Mouse (Mus musculus) CH12.LX (cell line): ENCODE data around the gene Dynll1. TPM values are rescaled to one million over a fixed set of nuclear protein-coding genes. Genes with fewer than 3 reads are reported as not detected.
A peak's percentile ranks its signal among the peaks of the same experiment; 100 is the strongest.
"Not testable (repeated sequence)": the region's sequence is repeated elsewhere in the genome, so short reads cannot be mapped to it uniquely, and the experiment has no call there.

Experiments
- DNase-seq: peaks from one replicate; pipeline ENCODE4 v3.0.0-alpha.2; 2013; ENCODE audit errors: extremely low read depth
- H3K27ac ChIP-seq: 2 replicates; pipeline ENCODE4 v1.5.1; 2012; ENCODE audit warnings: low read depth, mild to moderate bottlenecking, control low read depth, moderate library complexity; ENCODE audit not compliant: insufficient read depth
- H3K27me3 ChIP-seq: replicated peaks from 2 replicates; pipeline ENCODE3; 2012; ENCODE audit warnings: inconsistent platforms
- H3K36me3 ChIP-seq, 2 experiments: replicated peaks in 1 of 2; 2 replicates each; pipeline versions ENCODE3 to v1.6.1; 2012; ENCODE audit warnings: inconsistent platforms in 1 of 2, low read length in 1 of 2, mild to moderate bottlenecking in 1 of 2, mixed read lengths in 1 of 2, moderate library complexity in 1 of 2; ENCODE audit not compliant: control insufficient read depth in 1 of 2, insufficient read depth in 1 of 2
- H3K4me1 ChIP-seq, 2 experiments: 2 replicates each; pipeline ENCODE4 v1.6.1; 2012; ENCODE audit warnings: inconsistent platforms in 1 of 2, moderate library complexity in 1 of 2; ENCODE audit not compliant: insufficient read depth in 2 of 2, control insufficient read depth in 1 of 2
- H3K4me2 ChIP-seq: 2 replicates; pipeline ENCODE4 v1.6.1; 2012; ENCODE audit warnings: low read depth, mild to moderate bottlenecking, control low read depth; ENCODE audit not compliant: poor library complexity, insufficient read depth, severe bottlenecking
- H3K4me3 ChIP-seq, 3 experiments: fragments of 150-350 bp in 1 of 3; sonication (generic) in 1 of 3; replicated peaks in 1 of 3; 2 replicates each; pipeline versions ENCODE3 to v1.5.1; 2011 to 2012; ENCODE audit warnings: low read depth in 2 of 3, low read length in 2 of 3, mild to moderate bottlenecking in 2 of 3, moderate library complexity in 2 of 3, control low read depth in 1 of 3, improper control_type of control experiment in 1 of 3, inconsistent platforms in 1 of 3, mixed read lengths in 1 of 3; ENCODE audit not compliant: poor library complexity in 1 of 3
- H3K79me2 ChIP-seq: replicated peaks from 2 replicates; pipeline ENCODE4 v1.6.1; 2012; ENCODE audit warnings: mild to moderate bottlenecking, moderate library complexity; ENCODE audit not compliant: control insufficient read depth, poor library complexity, insufficient read depth, severe bottlenecking; ENCODE audit errors: extremely low read depth
- H3K9ac ChIP-seq: 2 replicates; pipeline ENCODE4 v1.6.1; 2012; ENCODE audit warnings: low read depth, mild to moderate bottlenecking, control low read depth, moderate library complexity; ENCODE audit not compliant: insufficient read depth
- H3K9me3 ChIP-seq: replicated peaks from 2 replicates; pipeline ENCODE3; 2012; ENCODE audit warnings: low read length, inconsistent platforms, mixed read lengths
- HCFC1 ChIP-seq: IDR thresholded peaks from 2 replicates; pipeline ENCODE4 v1.6.1; 2012; ENCODE audit warnings: low read depth, mild to moderate bottlenecking, inconsistent platforms, low read length, improper control_type of control experiment
- IRF4 ChIP-seq: IDR thresholded peaks from 2 replicates; pipeline ENCODE4 v1.6.1; 2014; ENCODE audit warnings: low read depth, mild to moderate bottlenecking, inconsistent platforms, low read length, improper control_type of control experiment
- JUN ChIP-seq: IDR thresholded peaks from 2 replicates; pipeline ENCODE4 v1.6.1; 2011; ENCODE audit warnings: low read depth, mild to moderate bottlenecking, low read length, improper control_type of control experiment, moderate library complexity; ENCODE audit not compliant: insufficient read depth
- MAX ChIP-seq: IDR thresholded peaks from 2 replicates; pipeline ENCODE4 v1.6.1; 2011; ENCODE audit warnings: low read length, improper control_type of control experiment
- MAZ ChIP-seq: IDR thresholded peaks from 2 replicates; pipeline ENCODE4 v1.6.1; 2012; ENCODE audit warnings: low read depth, mild to moderate bottlenecking, inconsistent platforms, low read length, improper control_type of control experiment, moderate library complexity
- MYC ChIP-seq: IDR thresholded peaks from 2 replicates; pipeline ENCODE4 v1.6.1; 2011; ENCODE audit warnings: low read depth, mild to moderate bottlenecking, improper control_type of control experiment, low read length
- POLR2A ChIP-seq: IDR thresholded peaks from 2 replicates; pipeline ENCODE4 v1.6.1; 2011; ENCODE audit warnings: low read depth, mild to moderate bottlenecking, improper control_type of control experiment, low read length
- POLR2AphosphoS2 ChIP-seq: IDR thresholded peaks from 2 replicates; pipeline ENCODE4 v1.6.1; 2011; ENCODE audit warnings: low read depth, low read length, improper control_type of control experiment
- RAD21 ChIP-seq: IDR thresholded peaks from 2 replicates; pipeline ENCODE4 v1.6.1; 2011; ENCODE audit warnings: low read depth, mild to moderate bottlenecking, low read length, improper control_type of control experiment, moderate library complexity
- SMC3 ChIP-seq: IDR thresholded peaks from 2 replicates; pipeline ENCODE4 v1.6.1; 2011; ENCODE audit warnings: low read depth, low read length, improper control_type of control experiment
- TBP ChIP-seq: conservative IDR thresholded peaks from 2 replicates; pipeline ENCODE4 v1.6.1; 2011; ENCODE audit warnings: low read depth, low read length, improper control_type of control experiment
- TCF12 ChIP-seq: IDR thresholded peaks from 2 replicates; pipeline ENCODE4 v1.6.1; 2014; ENCODE audit warnings: low read depth, mild to moderate bottlenecking, inconsistent platforms, low read length, improper control_type of control experiment
- USF1 ChIP-seq: IDR thresholded peaks from 2 replicates; pipeline ENCODE4 v1.6.1; 2014; ENCODE audit warnings: low read depth, mild to moderate bottlenecking, inconsistent platforms, low read length, improper control_type of control experiment
- ZC3H11A ChIP-seq: IDR thresholded peaks from 2 replicates; pipeline ENCODE4 v1.6.1; 2012; ENCODE audit warnings: low read depth, mild to moderate bottlenecking, inconsistent platforms, low read length, improper control_type of control experiment
- ZMIZ1 ChIP-seq: IDR thresholded peaks from 2 replicates; pipeline ENCODE4 v1.6.1; 2012; ENCODE audit warnings: low read depth, mild to moderate bottlenecking, inconsistent platforms, low read length, improper control_type of control experiment
- ZNF384 ChIP-seq: IDR thresholded peaks from 2 replicates; pipeline ENCODE4 v1.6.1; 2012; ENCODE audit warnings: low read depth, low read length, improper control_type of control experiment, inconsistent platforms
- dilution Hi-C: fragments of 300-500 bp; cut with MboI; formaldehyde crosslinking; loops from 2 replicates; pipeline ENCODE4 v1.14.3; 2020; ENCODE audit warnings: low sequenced_read_pairs; ENCODE audit not compliant: extremely low pct_unique_long_range_greater_than_20kb, extremely low pct_ligation_motif_present
- in situ Hi-C: fragments of 300-500 bp; cut with MboI; formaldehyde crosslinking; loops from 3 replicates; pipeline ENCODE4 v1.14.3; 2019; ENCODE audit warnings: low sequenced_read_pairs, low pct_ligation_motif_present, low pct_unique_long_range_greater_than_20kb, mixed read lengths
- polyA plus RNA-seq: library from polyadenylated mRNA; unstranded; fragments of >175 nt; gene quantifications from 2 replicates; pipeline ENCODE4 v1.2.1, GENCODE M21; 2012; ENCODE audit warnings: low read depth; ENCODE audit not compliant: insufficient read length
- total RNA-seq, 2 experiments: library from RNA; depleted of rRNA; stranded (reverse); fragments of 300-350 nt in 1 of 2; fragments of >200 nt in 1 of 2; gene quantifications; 2 replicates each; pipeline ENCODE4 v1.2.3; 2012 to 2014

Dynll1 gene
- total and polyA plus RNA-seq, 3 experiments, result 312 to 646 (median 456) TPM

- Histone ChIP-seq H3K4me2 (no peak overlapping the region), H3K9me3 (no peaks in the 10 kb centered on the region), H3K36me3 (peaks cover 0 to 6% of the 10 kb centered on the region in 2 experiments), H3K79me2 (no peaks in the 10 kb centered on the region), H3K9ac (no peak overlapping the region), H3K4me3 (no peak overlapping the region)
- dilution Hi-C loops, result no loop called here
- DNase-seq, result no peak
- TF ChIP-seq POLR2A (no peak), ZC3H11A (no peak), ZMIZ1 (no peak)
- TF ChIP-seq, all 38 proteins: peak for 0
- Histone ChIP-seq H3K27me3 (no peaks in the 10 kb centered on the region), H3K4me1 (peaks cover 0 to 10% of the 10 kb centered on the region in 2 experiments; a peak in 3 of 4 replicates), H3K27ac (no peak overlapping the region)
- in situ Hi-C loops, result no loop called here
Observed at GRCm38 (mm10) chr5:115312816-115313667, 12.2 kb upstream of the Dynll1 start.

DNA sequence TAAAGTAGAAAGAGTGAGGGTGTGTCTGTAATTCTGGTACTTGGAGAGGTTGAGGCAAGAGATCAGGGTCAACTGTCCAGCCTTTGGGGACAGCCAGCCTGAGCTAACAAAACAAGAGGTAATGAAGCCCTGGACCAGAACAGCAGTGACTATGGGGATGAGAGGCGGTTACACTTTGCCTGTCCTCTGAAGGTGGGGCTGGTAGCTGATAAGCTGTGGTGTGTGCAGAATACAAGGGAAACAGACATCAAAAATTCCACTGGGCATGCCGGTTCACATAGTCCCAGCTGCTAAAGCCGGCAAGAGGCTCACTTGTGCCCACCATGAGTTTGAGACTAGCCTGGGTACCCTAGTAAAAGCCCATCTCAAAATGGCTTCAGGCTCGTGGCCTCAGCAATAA lies 11.6 kb upstream of the Dynll1 start:
- H3K4me1 ChIP-seq, result peaks cover 0 to 4% of the 10 kb centered on the region in 2 experiments; a peak in 2 of 4 replicates
- no peaks in the 10 kb centered on the region for H3K9me3 ChIP-seq
- no peaks in the 10 kb centered on the region for H3K79me2 ChIP-seq
- no peak for TF ChIP-seq ZC3H11A
- H3K9ac ChIP-seq, result no peak overlapping the region
- no peak overlapping the region for H3K27ac ChIP-seq
- H3K27me3 ChIP-seq, result no peaks in the 10 kb centered on the region
- dilution Hi-C loops, result no loop called here
- H3K4me2 ChIP-seq, result no peak overlapping the region
- in situ Hi-C loops, result no loop called here
- H3K4me3 ChIP-seq, result no peak overlapping the region
- H3K36me3 ChIP-seq, result peaks cover 0 to 6% of the 10 kb centered on the region in 2 experiments
- DNase-seq, result no peak

DNA sequence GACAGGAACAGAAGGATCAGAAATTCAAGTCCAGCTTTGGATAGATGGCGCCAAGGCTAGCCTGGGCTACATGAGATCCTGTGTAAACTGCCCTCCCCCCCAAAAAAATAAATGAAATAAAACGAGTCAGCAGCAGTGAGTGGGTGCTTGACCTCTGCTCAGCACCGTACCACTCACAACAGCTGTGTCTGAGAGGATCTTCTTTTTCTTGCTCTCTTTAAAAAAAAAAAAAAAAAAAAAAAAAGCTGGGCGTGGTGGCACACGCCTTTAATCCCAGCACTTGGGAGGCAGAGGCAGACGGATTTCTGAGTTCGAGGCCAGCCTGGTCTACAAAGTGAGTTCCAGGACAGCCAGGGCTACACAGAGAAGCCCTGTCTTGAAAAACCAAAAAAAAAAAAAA lies 1.4 kb upstream of the Dynll1 start:
- H3K4me2 ChIP-seq, H3K9ac ChIP-seq: not testable (repeated sequence)
- peaks cover 12 to 25% of the 10 kb centered on the region in 2 experiments for H3K36me3 ChIP-seq

GRCm38 (mm10) chr5:115301615-115302014 lies 816 bp upstream of the Dynll1 start:
- peaks cover 18% of the 10 kb centered on the region for H3K79me2 ChIP-seq
- no peaks in the 10 kb centered on the region for H3K27me3 ChIP-seq
- H3K36me3 ChIP-seq, result peaks cover 15 to 30% of the 10 kb centered on the region in 2 experiments
- DNase-seq, result no peak
- peak overlapping the region; percentile 73 for H3K4me2 ChIP-seq
- dilution Hi-C loops (no loop called here), in situ Hi-C loops (loop anchor here (5.0 kb wide), 1 partner anchor 41 kb away; the partner anchor contains the start of genes Gatc and Triap1)
- H3K27ac ChIP-seq, result no peak overlapping the region
- peaks cover 0 to 22% of the 10 kb centered on the region in 2 experiments; a peak in 3 of 4 replicates for H3K4me1 ChIP-seq
- H3K4me3 ChIP-seq, result peak overlapping the region; percentile 50 to 86 (median 73)
- H3K9ac ChIP-seq, result peak overlapping the region; percentile 66; the same call in 1 of the 2 replicates
- peaks cover 3% of the 10 kb centered on the region for H3K9me3 ChIP-seq
- TF ChIP-seq IRF4, result no peak
- TF ChIP-seq RAD21, result no peak
- TF ChIP-seq POLR2AphosphoS2, result no peak
- TF ChIP-seq ZNF384, result no peak
- TF ChIP-seq TCF12, result no peak
- no peak for TF ChIP-seq MYC
- no peak for TF ChIP-seq USF1
- no peak for TF ChIP-seq TBP
- no peak for TF ChIP-seq ZC3H11A
- no peak for TF ChIP-seq HCFC1
- no peak for TF ChIP-seq MAX
- no peak for TF ChIP-seq MAZ
- TF ChIP-seq SMC3, result no peak
- TF ChIP-seq JUN, result no peak

More for the DNA sequence above, 1.4 kb upstream of the Dynll1 start:
- H3K4me1 ChIP-seq, result peaks cover 0 to 22% of the 10 kb centered on the region in 2 experiments; a peak in 3 of 4 replicates
- in situ Hi-C loops, result loop anchor here (5.0 kb wide), 1 partner anchor 40 kb away; the partner anchor contains the start of genes Gatc and Triap1
- H3K27me3 ChIP-seq, dilution Hi-C loops, H3K9me3 ChIP-seq, H3K4me3 ChIP-seq, H3K27ac ChIP-seq, DNase-seq: not testable (repeated sequence)
- peak; percentile 51 for TF ChIP-seq ZNF384
- H3K79me2 ChIP-seq, result peaks cover 18% of the 10 kb centered on the region
